Mouse (Mus musculus) thymus, postnatal 36 days (tissue): Measurements from ENCODE around the gene Zfp287.
A peak's percentile ranks its signal among the peaks of the same experiment; 100 is the strongest.

Source experiments
- DNase-seq, 2 experiments: peaks; one replicate each; pipeline ENCODE4 v3.0.0; 2022; ENCODE audit warnings: mixed read lengths in 2 of 2

Zfp287 gene

GRCm38 (mm10) chr11:62699749-62700148 lies 32.0 kb downstream of the Zfp287 start:
- DNase-seq: no peak

- DNase-seq: no peak
Observed at GRCm38 (mm10) chr11:62695126-62695525, 36.6 kb downstream of the Zfp287 start.

- no peak for DNase-seq
Observed at GRCm38 (mm10) chr11:62693299-62694184, 38.2 kb downstream of the Zfp287 start.

- no peak for DNase-seq
Observed at GRCm38 (mm10) chr11:62691592-62691991, 40.1 kb downstream of the Zfp287 start.

- no peak for DNase-seq
Observed at GRCm38 (mm10) chr11:62679954-62680353, 51.8 kb downstream of the Zfp287 start.

- no peak for DNase-seq
Observed at GRCm38 (mm10) chr11:62678778-62679354, 52.8 kb downstream of the Zfp287 start.

GRCm38 (mm10) chr11:62676290-62676596 lies 55.5 kb downstream of the Zfp287 start:
- DNase-seq: no peak

GRCm38 (mm10) chr11:62675480-62676289 lies 56.0 kb downstream of the Zfp287 start:
- peak; percentile 40 to 53 for DNase-seq

GRCm38 (mm10) chr11:62670006-62670405 lies 61.7 kb downstream of the Zfp287 start:
- no peak for DNase-seq

- no peak for DNase-seq
Observed at GRCm38 (mm10) chr11:62669471-62669870, 62.2 kb downstream of the Zfp287 start.

- no peak for DNase-seq
Observed at GRCm38 (mm10) chr11:62668986-62669385, 62.7 kb downstream of the Zfp287 start.

- no peak for DNase-seq
Observed at GRCm38 (mm10) chr11:62664250-62664649, 67.5 kb downstream of the Zfp287 start.

GRCm38 (mm10) chr11:62660885-62661284 lies 70.8 kb downstream of the Zfp287 start:
- no peak for DNase-seq

GRCm38 (mm10) chr11:62652080-62652479 lies 79.6 kb downstream of the Zfp287 start:
- DNase-seq: no peak

GRCm38 (mm10) chr11:62651563-62651962 lies 80.1 kb downstream of the Zfp287 start:
- DNase-seq: no peak
